Mouse (Mus musculus): ENCODE measurements around the gene Atrnl1.

GRCm38 (mm10) chr19:58123620-58124019 lies 512.8 kb downstream of the Atrnl1 start:
- TF ChIP-seq CTCF (IDR thresholded peaks at IDR 0.05; ENCODE audit: low read depth) (no peak), EP300 (optimal IDR thresholded peaks at IDR 0.05) (no peak)

Data from stomach, postnatal 0 days (tissue).